Mouse (Mus musculus) myocyte (in vitro differentiated cells): Measurements from ENCODE around the gene Mcm9.

Experiments used
- CEBPB ChIP-seq: IDR thresholded peaks from 2 replicates; pipeline ENCODE4 v1.6.1; 2011; ENCODE audit warnings: mild to moderate bottlenecking, moderate library complexity; ENCODE audit not compliant: poor library complexity, insufficient read depth, severe bottlenecking
- MAX ChIP-seq: IDR thresholded peaks from one replicate; pipeline ENCODE4 v1.6.1; 2011; ENCODE audit warnings: low read depth, mild to moderate bottlenecking, control low read depth
- MYOD1 ChIP-seq, 3 experiments: IDR thresholded peaks; one replicate each; pipeline ENCODE4 v1.6.1; 2011; ENCODE audit warnings: control low read depth in 2 of 3, low read depth in 2 of 3, mild to moderate bottlenecking in 2 of 3, moderate library complexity in 1 of 3; ENCODE audit not compliant: insufficient read length in 2 of 3, control insufficient read depth in 1 of 3
- MYOG ChIP-seq, 3 experiments: IDR thresholded peaks; one replicate each; pipeline ENCODE4 v1.6.1; 2011; ENCODE audit warnings: control low read depth in 2 of 3, low read depth in 2 of 3, mild to moderate bottlenecking in 2 of 3; ENCODE audit not compliant: insufficient read length in 2 of 3, control insufficient read depth in 1 of 3, insufficient read depth in 1 of 3
- POLR2A ChIP-seq: IDR thresholded peaks from one replicate; pipeline ENCODE4 v1.6.1; 2011; ENCODE audit warnings: low read depth, mild to moderate bottlenecking, control low read depth, moderate library complexity; ENCODE audit not compliant: insufficient read length
- POLR2AphosphoS2 ChIP-seq: IDR thresholded peaks from one replicate; pipeline ENCODE4 v1.6.1; 2011; ENCODE audit warnings: low read depth, control low read depth; ENCODE audit not compliant: insufficient read length
- REST ChIP-seq: IDR thresholded peaks from one replicate; pipeline ENCODE4 v1.6.1; 2011; ENCODE audit warnings: mild to moderate bottlenecking, control low read depth, moderate library complexity; ENCODE audit not compliant: insufficient read depth, insufficient read length
- TCF12 ChIP-seq: IDR thresholded peaks from one replicate; pipeline ENCODE4 v1.6.1; 2011; ENCODE audit warnings: mild to moderate bottlenecking, control low read depth; ENCODE audit not compliant: poor library complexity, insufficient read depth, severe bottlenecking
- TCF3 ChIP-seq: IDR thresholded peaks from one replicate; pipeline ENCODE4 v1.6.1; 2011; ENCODE audit warnings: low read depth, control low read depth; ENCODE audit not compliant: insufficient read length
- USF1 ChIP-seq: IDR thresholded peaks from one replicate; pipeline ENCODE4 v1.6.1; 2011; ENCODE audit warnings: low read depth, mild to moderate bottlenecking, control low read depth, moderate library complexity

- TF ChIP-seq POLR2A, result no peak
- TF ChIP-seq TCF12, result no peak
- TF ChIP-seq MYOG (IDR thresholded peaks at IDR 0.05; ENCODE audit: control insufficient read depth in 1 of 3, insufficient read depth in 1 of 3, insufficient read length in 2 of 3, low read depth in 2 of 3), result no peak
- TF ChIP-seq USF1, result no peak
- no peak for TF ChIP-seq POLR2AphosphoS2
- no peak for TF ChIP-seq MAX
- no peak for TF ChIP-seq TCF3
- no peak for TF ChIP-seq CEBPB
- no peak for TF ChIP-seq MYOD1 (IDR thresholded peaks at IDR 0.05; ENCODE audit: control insufficient read depth in 1 of 3, insufficient read length in 2 of 3, low read depth in 2 of 3)
- no peak for TF ChIP-seq REST
These were observed 49.6 kb downstream of the Mcm9 start for GRCm38 (mm10) chr10:53580621-53581081.
